ENCODE assay signal across 36 mouse cellular contexts in genomic region chr2:104153876-104154275, GRCm38 (mm10). TPM values are rescaled to one million over a fixed set of nuclear protein-coding genes. Genes with fewer than 3 reads are reported as not detected.
"Had no signal": no experiment of that assay in that cellular context is flagged by ENCODE, and none has a peak within 500 bp of the region (broad histone marks: within the 10 kb centered on the region; RNA-seq: fewer than 3 reads in every experiment).

No protein-coding gene starts in this region.

- H3K4me1 ChIP-seq: heart, embryonic 13.5 days; heart, embryonic 15.5 days; hindbrain, embryonic 10.5 days; hindbrain, embryonic 12.5 days; hindbrain, embryonic 13.5 days; hindbrain, embryonic 15.5 days; intestine, embryonic 15.5 days; kidney, embryonic 15.5 days had no signal

- H3K4me3 ChIP-seq: heart, embryonic 13.5 days; heart, embryonic 15.5 days; hindbrain, embryonic 10.5 days; hindbrain, embryonic 12.5 days; hindbrain, embryonic 13.5 days; hindbrain, embryonic 15.5 days; intestine, embryonic 15.5 days; kidney, embryonic 15.5 days; layer of hippocampus, adult 2 months; left cerebral cortex, adult 2 months had no signal

- H3K27me3 ChIP-seq: heart, embryonic 13.5 days; heart, embryonic 15.5 days; hindbrain, embryonic 12.5 days; hindbrain, embryonic 13.5 days; hindbrain, embryonic 15.5 days; intestine, embryonic 15.5 days; kidney, embryonic 15.5 days had no signal

- H3K4me2 ChIP-seq: heart, embryonic 13.5 days; heart, embryonic 15.5 days; hindbrain, embryonic 12.5 days; hindbrain, embryonic 13.5 days; hindbrain, embryonic 14.5 days; hindbrain, embryonic 15.5 days; intestine, embryonic 15.5 days; kidney, embryonic 15.5 days had no signal

- H3K9me3 ChIP-seq: heart, embryonic 13.5 days; heart, embryonic 15.5 days; hindbrain, embryonic 10.5 days; hindbrain, embryonic 12.5 days; hindbrain, embryonic 13.5 days; hindbrain, embryonic 15.5 days; intestine, embryonic 15.5 days; kidney, embryonic 15.5 days had no signal

- H3K27ac ChIP-seq: heart, embryonic 13.5 days; heart, embryonic 15.5 days; hindbrain, embryonic 10.5 days; hindbrain, embryonic 12.5 days; hindbrain, embryonic 13.5 days; hindbrain, embryonic 14.5 days; hindbrain, embryonic 15.5 days; hindbrain, postnatal 0 days; intestine, embryonic 15.5 days; kidney, embryonic 15.5 days; kidney, postnatal 0 days; layer of hippocampus, adult 2 months; left cerebral cortex, adult 2 months had no signal

- H3K36me3 ChIP-seq: heart, embryonic 13.5 days; heart, embryonic 15.5 days; hindbrain, embryonic 10.5 days; hindbrain, embryonic 12.5 days; intestine, embryonic 15.5 days; kidney, embryonic 15.5 days had no signal

- DNase-seq: heart, postnatal 10 days; heart, postnatal 14 days; heart, postnatal 36 days; heart, postnatal 4 days; kidney, adult 11 months; kidney, adult 18-20 months; kidney, adult 2 months; kidney, adult 8-10 months; kidney, postnatal 10 days; kidney, postnatal 14 days; kidney, postnatal 4 days; layer of hippocampus, adult 9-11 months; layer of hippocampus, postnatal 36 days had no signal

- H3K9ac ChIP-seq: heart, embryonic 13.5 days; heart, embryonic 15.5 days; hindbrain, embryonic 12.5 days; hindbrain, embryonic 13.5 days; hindbrain, embryonic 14.5 days; hindbrain, embryonic 15.5 days; intestine, embryonic 15.5 days; kidney, embryonic 15.5 days had no signal

- ATAC-seq: hindbrain, postnatal 0 days; inflammation-experienced regulatory T-cells, adult 6 months; intestine, embryonic 15.5 days; intestine, embryonic 16.5 days; intestine, postnatal 0 days had no signal

RNA-seq across cellular contexts. Expression of gene A930018P22Rik, which starts 31.3 kb away (rescaled TPM):
- polyA plus RNA-seq: heart, embryonic 14.5 days; heart, embryonic 16.5 days; hindbrain, embryonic 11.5 days; hindbrain, embryonic 12.5 days; hindbrain, embryonic 13.5 days; hindbrain, embryonic 14.5 days; hindbrain, embryonic 15.5 days; hindbrain, embryonic 16.5 days; hindbrain, postnatal 0 days; inflammation-experienced regulatory T-cells, adult 6 months; intestine, embryonic 14.5 days; kidney, embryonic 16.5 days; large intestine, adult 2 months had no signal
